Mouse (Mus musculus) midbrain, embryonic 11.5 days (tissue): ENCODE data around the gene Nr2f2. TPM values are rescaled to one million over a fixed set of nuclear protein-coding genes. Genes with fewer than 3 reads are reported as not detected.
A peak's percentile ranks its signal among the peaks of the same experiment; 100 is the strongest.

Source experiments
- ATAC-seq: fragments of 200-750 bp; cut with Nextera tagmentation; 2 replicates; pipeline ENCODE4 v1.8.0; 2017; ENCODE audit warnings: moderate TSS enrichment, moderate library complexity; ENCODE audit not compliant: low FRiP score
- DNase-seq: peaks from one replicate; pipeline ENCODE4 v3.0.0; 2015; ENCODE audit warnings: low spot score; ENCODE audit errors: missing footprints
- H3K27ac ChIP-seq: fragments of 300-500 bp; sonication (generic); 2 replicates; pipeline ENCODE4 v1.5.1; 2014; ENCODE audit warnings: low read depth, low read length
- H3K27me3 ChIP-seq: fragments of 300-500 bp; sonication (generic); 2 replicates; pipeline ENCODE4 v1.6.1; 2014; ENCODE audit warnings: mild to moderate bottlenecking, low read length, moderate library complexity, mixed read lengths; ENCODE audit not compliant: control insufficient read depth, insufficient read depth
- H3K36me3 ChIP-seq: fragments of 300-500 bp; sonication (generic); 2 replicates; pipeline ENCODE4 v1.6.1; 2014; ENCODE audit warnings: mild to moderate bottlenecking, low read length, moderate library complexity, mixed read lengths; ENCODE audit not compliant: control insufficient read depth, insufficient read depth
- H3K4me1 ChIP-seq: fragments of 300-500 bp; sonication (generic); 2 replicates; pipeline ENCODE4 v1.6.1; 2014; ENCODE audit warnings: low read length; ENCODE audit not compliant: control insufficient read depth, insufficient read depth
- H3K4me2 ChIP-seq: fragments of 300-500 bp; sonication (generic); 2 replicates; pipeline ENCODE4 v1.6.1; 2014; ENCODE audit warnings: mild to moderate bottlenecking, moderate library complexity
- H3K4me3 ChIP-seq: fragments of 300-500 bp; sonication (generic); 2 replicates; pipeline ENCODE4 v1.5.1; 2014; ENCODE audit warnings: low read depth, low read length
- H3K9ac ChIP-seq: fragments of 300-500 bp; sonication (generic); 2 replicates; pipeline ENCODE4 v1.6.1; 2014; ENCODE audit warnings: low read length
- H3K9me3 ChIP-seq: fragments of 300-500 bp; sonication (generic); 2 replicates; pipeline ENCODE4 v1.6.1; 2016; ENCODE audit warnings: low read length; ENCODE audit not compliant: control insufficient read depth
- WGBS: fragments of 180-500 bp; shearing (Covaris S2); extraction: QIAGEN DNeasy Blood & Tissue Kit; methylation state at CpG from one replicate; pipeline ENCODE4 v1.1.7; 2014; 5-methylcytosine and 5-hydroxymethylcytosine counted together
- polyA plus RNA-seq: library from polyadenylated mRNA; unstranded; fragments of >200 nt; fragmentation: Nextera tagmentation; extraction: Ambion mirVana; gene quantifications from 2 replicates; pipeline ENCODE4 v1.2.1, GENCODE M21; 2014

Nr2f2 gene
- polyA plus RNA-seq, 1 experiment from 2014 or later, result 114 TPM

DNA sequence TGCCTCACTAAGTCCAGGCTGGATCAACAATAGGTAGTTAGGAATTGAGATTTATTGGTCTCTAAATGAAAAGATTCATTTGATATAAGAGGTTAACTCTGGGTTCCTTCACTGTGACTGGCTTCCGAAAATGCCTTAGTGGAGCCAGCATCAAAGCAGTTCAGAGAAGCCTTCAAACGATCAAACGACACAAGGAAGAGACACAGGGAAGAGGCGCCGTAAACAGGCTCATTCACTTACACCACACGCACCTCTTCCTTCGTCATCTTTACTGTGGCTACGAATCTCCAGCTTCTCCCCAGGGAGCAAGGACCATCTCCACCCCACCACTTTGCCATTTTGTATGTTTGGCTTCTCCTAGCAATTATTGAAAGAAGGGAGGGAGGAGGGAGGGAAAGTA is 23.8 kb downstream of the Nr2f2 start:
- Histone ChIP-seq H3K9ac (peak overlapping the region; percentile 45), H3K4me2 (peak overlapping the region; percentile 77)
- DNase-seq, result no peak

DNA sequence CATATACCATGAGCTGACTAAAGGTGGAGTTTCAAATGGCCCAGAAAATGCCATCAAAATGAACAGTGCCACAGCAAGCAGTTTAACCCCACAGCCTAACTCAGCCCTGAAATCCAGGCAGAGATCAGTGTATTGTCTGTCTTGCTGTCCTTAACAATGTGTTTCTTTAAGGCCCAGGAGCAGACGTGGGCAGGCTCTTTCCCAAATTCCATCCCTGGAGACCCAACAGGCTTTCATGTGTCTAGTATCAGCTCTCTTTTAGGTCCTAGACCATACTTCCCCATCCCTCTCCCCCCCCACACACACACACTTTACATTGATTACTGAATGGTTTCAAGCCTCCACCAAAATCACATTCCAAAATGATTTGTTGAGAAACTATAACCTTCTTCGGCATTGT is 24.5 kb downstream of the Nr2f2 start:
- ATAC-seq (no peak), DNase-seq (no peak)
- Histone ChIP-seq H3K4me3 (no peak overlapping the region), H3K9me3 (no peaks in the 10 kb centered on the region), H3K36me3 (no peaks in the 10 kb centered on the region), H3K27me3 (peaks cover 79% of the 10 kb centered on the region), H3K9ac (no peak overlapping the region), H3K4me2 (peak overlapping the region; percentile 25; the same call in 1 of the 2 replicates), H3K4me1 (peaks cover 32% of the 10 kb centered on the region), H3K27ac (no peak overlapping the region)
- WGBS, result 20% methylated on average over 2 of the region's 2 CpGs

More for the DNA sequence above, 23.8 kb downstream of the Nr2f2 start:
- WGBS, result 5% methylated on average over 8 of the region's 8 CpGs
- Histone ChIP-seq H3K4me1 (peaks cover 38% of the 10 kb centered on the region), H3K27me3 (peaks cover 79% of the 10 kb centered on the region), H3K27ac (peak overlapping the region; percentile 84), H3K4me3 (peak overlapping the region; percentile 10; the same call in 1 of the 2 replicates), H3K9me3 (no peaks in the 10 kb centered on the region), H3K36me3 (no peaks in the 10 kb centered on the region)
- no peak for ATAC-seq

DNA sequence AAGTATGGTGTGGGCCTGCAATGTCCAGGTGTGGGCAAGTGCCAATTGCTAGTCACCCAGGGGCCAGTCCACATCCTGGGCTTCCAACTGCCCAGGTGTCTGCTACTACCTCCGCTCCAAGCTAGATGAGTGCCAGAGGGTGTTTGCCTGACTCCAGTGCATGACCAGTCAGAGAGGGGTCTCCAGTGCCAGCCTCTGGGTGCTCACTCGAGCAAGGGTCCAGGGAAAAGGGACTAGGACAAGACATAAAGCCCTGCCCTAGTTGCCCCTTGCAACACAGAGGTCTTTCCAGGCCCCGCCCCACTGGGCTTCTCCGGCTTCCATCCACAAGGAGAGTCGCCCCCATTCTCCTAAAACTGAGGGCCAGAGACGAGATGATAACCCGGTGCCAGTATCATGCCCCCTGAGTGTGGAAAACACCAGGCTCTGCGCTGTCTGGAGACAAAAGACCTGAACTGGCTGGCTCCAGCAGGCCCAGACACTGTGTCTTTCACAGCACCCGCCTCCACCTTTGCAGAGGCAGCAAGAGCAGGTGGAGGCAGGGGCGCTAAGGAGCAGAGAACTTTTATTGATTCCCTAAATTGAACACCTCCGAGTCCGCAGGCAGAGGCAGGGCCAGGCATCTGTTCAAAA is 26.4 kb downstream of the Nr2f2 start:
- H3K4me3 ChIP-seq, result no peak overlapping the region
- ATAC-seq (no peak), DNase-seq (peak; percentile 89)
- H3K36me3 ChIP-seq, result no peaks in the 10 kb centered on the region
- no peak overlapping the region for H3K9ac ChIP-seq
- no peaks in the 10 kb centered on the region for H3K9me3 ChIP-seq
- 0 out of 2 replicates have a peak overlapping the region, but pooled peaks have one; percentile 2 for H3K27ac ChIP-seq
- peak overlapping the region; percentile 11 for H3K4me2 ChIP-seq
- peaks cover 20% of the 10 kb centered on the region for H3K4me1 ChIP-seq
- H3K27me3 ChIP-seq, result peaks cover 86% of the 10 kb centered on the region
- 21% methylated on average over 12 of the region's 12 CpGs for WGBS

DNA sequence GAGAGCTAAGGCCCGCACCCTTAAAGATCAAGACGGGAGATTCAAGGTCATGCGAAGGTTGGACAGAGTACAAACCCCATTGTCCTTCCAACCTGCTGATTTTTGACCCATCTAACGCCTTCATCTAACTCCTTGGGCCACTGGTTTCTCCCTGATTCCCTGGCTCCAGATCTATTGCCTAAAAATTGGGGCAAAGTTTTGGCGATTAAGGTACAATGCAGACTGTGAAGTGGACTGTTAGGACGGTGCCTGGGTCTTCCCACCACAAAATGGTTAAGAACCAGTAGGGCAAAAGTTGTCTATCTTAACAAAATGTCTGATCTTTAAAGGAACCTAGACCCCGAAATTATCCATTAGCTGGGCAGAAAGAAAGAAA is 28.3 kb downstream of the Nr2f2 start:
- H3K36me3 ChIP-seq, result no peaks in the 10 kb centered on the region
- no peaks in the 10 kb centered on the region for H3K9me3 ChIP-seq
- H3K4me1 ChIP-seq, result peaks cover 11% of the 10 kb centered on the region
- H3K27ac ChIP-seq, result peak overlapping the region; percentile 91; the same call in 1 of the 2 replicates
- DNase-seq, result peak; percentile 92
- peak overlapping the region; percentile 76 for H3K9ac ChIP-seq
- H3K4me3 ChIP-seq, result no peak overlapping the region
- ATAC-seq, result no peak
- WGBS, result 11% methylated on average over 7 of the region's 7 CpGs
- peaks cover 84% of the 10 kb centered on the region for H3K27me3 ChIP-seq
- H3K4me2 ChIP-seq, result peak overlapping the region; percentile 69

DNA sequence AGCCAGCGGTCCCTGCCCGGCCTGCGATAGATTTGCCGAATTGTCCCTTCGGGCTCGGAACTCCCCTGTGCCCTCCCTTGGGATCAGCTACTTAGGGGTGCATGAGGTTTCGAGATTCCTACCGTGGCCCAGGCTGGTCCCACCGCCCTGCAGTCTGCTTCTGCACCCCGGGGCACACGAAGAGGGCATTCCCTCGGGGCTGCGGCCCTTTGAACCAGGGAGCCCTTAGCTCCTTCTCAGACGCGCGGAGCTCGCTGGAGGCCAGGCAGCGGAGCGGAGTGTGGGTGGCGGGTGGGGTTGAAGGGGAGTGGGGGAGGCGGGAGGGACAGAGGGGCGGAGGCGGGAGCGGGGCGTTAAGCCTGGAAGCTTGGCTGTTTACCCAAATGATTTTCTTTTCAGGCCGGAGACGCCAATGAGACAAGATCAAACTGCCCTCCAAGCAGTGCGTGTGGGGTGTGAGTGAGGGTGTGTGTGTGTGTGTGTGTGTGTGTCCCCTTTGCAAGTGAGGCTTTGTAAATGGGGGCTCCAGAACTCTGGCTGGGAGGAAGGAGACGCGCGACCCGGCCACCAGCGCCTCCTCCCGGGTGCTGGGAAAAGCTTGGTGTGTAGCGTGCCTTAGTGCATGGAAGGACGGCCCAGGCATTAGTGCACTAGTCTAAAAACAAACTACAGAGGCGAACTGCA is 28.8 kb downstream of the Nr2f2 start:
- 1% methylated on average over 37 of the region's 37 CpGs for WGBS
- Histone ChIP-seq H3K4me3 (peak overlapping the region; percentile 43), H3K9me3 (no peaks in the 10 kb centered on the region), H3K27ac (peak overlapping the region; percentile 91), H3K36me3 (no peaks in the 10 kb centered on the region), H3K4me1 (peaks cover 8% of the 10 kb centered on the region), H3K9ac (peak overlapping the region; percentile 76), H3K4me2 (peak overlapping the region; percentile 69), H3K27me3 (peaks cover 85% of the 10 kb centered on the region)
- ATAC-seq (peak; percentile 81), DNase-seq (peak; percentile 95)

DNA sequence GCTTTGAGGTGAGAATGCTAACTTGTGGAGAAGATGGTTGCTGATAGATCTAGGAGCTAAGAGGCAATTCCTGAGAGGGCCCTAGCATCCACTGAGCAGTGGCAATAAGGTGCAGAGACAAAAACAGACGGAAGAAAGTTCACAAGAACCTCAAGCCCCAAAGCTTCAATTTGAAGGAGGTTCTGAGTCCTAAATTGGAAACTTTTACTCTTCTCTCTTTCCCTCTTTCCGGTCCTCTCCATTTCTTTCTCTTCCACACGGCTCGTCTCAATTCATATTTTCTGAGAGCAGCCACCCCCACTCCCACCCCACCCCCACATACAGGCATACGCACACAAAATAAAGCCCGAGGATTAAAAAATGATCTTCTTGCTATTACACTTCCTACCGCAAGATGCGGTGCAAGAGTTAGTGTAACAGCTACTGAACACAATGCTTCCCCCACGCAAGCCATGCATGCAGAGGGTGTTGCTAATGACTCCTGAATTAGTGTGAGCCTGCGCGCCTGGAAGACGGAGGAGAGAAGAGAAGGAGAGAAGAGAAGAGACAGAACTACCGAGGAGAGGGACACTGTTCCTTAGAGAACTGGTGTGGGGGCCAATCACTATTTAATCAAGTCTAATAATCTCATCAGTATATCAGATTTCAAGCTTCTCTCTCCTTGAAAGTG is 29.8 kb downstream of the Nr2f2 start:
- DNase-seq, result peak; percentile 92

DNA sequence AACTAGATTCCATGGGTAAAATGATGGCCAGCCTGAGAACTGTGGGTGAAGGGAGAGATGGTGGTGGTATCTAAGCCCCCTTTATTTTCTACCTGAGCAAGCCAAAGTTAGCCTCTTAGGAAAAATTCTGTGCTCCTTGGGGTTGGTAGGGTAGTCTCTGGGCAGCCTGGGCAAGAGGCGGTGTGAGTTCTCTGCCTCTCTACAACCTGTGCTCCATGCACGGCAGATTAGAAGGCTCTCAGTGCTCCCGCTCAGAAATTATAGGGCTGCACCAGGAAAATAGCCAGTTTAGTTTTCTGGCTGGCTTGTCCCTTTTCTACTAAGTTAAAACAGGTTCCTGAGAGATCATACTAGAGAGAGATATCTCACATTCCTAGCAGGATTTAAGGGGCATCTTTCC is 30.4 kb downstream of the Nr2f2 start:
- Histone ChIP-seq H3K27me3 (peaks cover 92% of the 10 kb centered on the region), H3K4me1 (peaks cover 15% of the 10 kb centered on the region), H3K4me3 (peak overlapping the region; percentile 43), H3K27ac (peak overlapping the region; percentile 91), H3K4me2 (peak overlapping the region; percentile 69), H3K9me3 (no peaks in the 10 kb centered on the region), H3K36me3 (no peaks in the 10 kb centered on the region), H3K9ac (peak overlapping the region; percentile 76)
- 24% methylated on average over 3 of the region's 3 CpGs for WGBS
- no peak for ATAC-seq
- DNase-seq, result peak; percentile 93

More for the DNA sequence above, 29.8 kb downstream of the Nr2f2 start:
- peaks cover 91% of the 10 kb centered on the region for H3K27me3 ChIP-seq
- peak overlapping the region; percentile 91 for H3K27ac ChIP-seq
- no peaks in the 10 kb centered on the region for H3K36me3 ChIP-seq
- peak overlapping the region; percentile 69 for H3K4me2 ChIP-seq
- no peaks in the 10 kb centered on the region for H3K9me3 ChIP-seq
- peak overlapping the region; percentile 76 for H3K9ac ChIP-seq
- no peak for ATAC-seq
- WGBS, result 7% methylated on average over 13 of the region's 13 CpGs
- peak overlapping the region; percentile 43 for H3K4me3 ChIP-seq
- H3K4me1 ChIP-seq, result peaks cover 12% of the 10 kb centered on the region

DNA sequence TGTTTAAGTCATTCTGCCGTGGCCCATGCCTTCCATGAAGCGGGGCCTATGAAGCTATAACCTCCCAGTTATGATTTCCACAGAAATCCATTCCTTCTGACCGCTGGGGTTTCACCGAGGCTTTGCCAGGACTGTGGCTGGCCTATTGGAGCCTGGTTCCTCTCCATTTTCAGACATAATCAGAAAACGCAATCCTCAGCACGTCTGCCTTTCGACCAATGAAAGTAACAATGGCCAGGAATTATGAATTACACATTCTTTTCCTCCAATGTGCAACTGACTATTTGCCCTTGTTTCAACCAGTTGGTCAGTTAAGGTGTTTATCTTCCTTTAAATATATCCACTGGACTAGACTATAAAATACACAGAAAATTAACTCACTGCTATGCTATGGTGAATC is 31.1 kb downstream of the Nr2f2 start:
- H3K27ac ChIP-seq, result peak overlapping the region; percentile 91
- H3K9ac ChIP-seq, result peak overlapping the region; percentile 76
- H3K9me3 ChIP-seq, result no peaks in the 10 kb centered on the region
- peaks cover 18% of the 10 kb centered on the region for H3K4me1 ChIP-seq
- peak; percentile 96 for DNase-seq
- peaks cover 91% of the 10 kb centered on the region for H3K27me3 ChIP-seq
- no peaks in the 10 kb centered on the region for H3K36me3 ChIP-seq
- ATAC-seq, result no peak
- peak overlapping the region; percentile 69 for H3K4me2 ChIP-seq
- 5% methylated on average over 7 of the region's 7 CpGs for WGBS
- H3K4me3 ChIP-seq, result peak overlapping the region; percentile 43

DNA sequence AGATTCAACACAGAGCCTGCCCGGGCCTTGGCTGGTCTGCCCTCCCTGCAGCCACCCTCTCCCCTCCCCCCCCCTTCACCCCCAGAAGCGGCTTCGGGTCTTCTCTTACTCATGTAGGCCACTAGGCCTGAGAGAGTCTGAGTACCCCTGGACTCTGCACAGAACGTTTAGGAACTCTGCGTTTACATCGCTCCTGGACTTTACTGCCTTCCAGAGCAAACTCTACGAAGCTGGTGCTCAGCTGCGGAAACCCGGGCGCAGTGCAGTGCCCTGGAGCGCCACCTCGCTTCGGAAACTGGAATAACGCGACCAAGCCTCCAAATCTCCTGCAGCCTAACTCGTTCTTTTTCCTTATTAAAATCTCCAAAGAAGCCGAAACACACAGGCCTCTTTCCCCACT is 31.7 kb downstream of the Nr2f2 start:
- peaks cover 14% of the 10 kb centered on the region for H3K4me1 ChIP-seq
- peak overlapping the region; percentile 76 for H3K9ac ChIP-seq
- H3K27me3 ChIP-seq, result peaks cover 90% of the 10 kb centered on the region
- peak overlapping the region; percentile 43 for H3K4me3 ChIP-seq
- peak; percentile 98 for DNase-seq
- peak overlapping the region; percentile 91 for H3K27ac ChIP-seq
- WGBS, result under 1% methylated on average over 17 of the region's 17 CpGs
- no peaks in the 10 kb centered on the region for H3K9me3 ChIP-seq
- peak; percentile 49; the same call in 1 of the 2 replicates for ATAC-seq
- H3K36me3 ChIP-seq, result no peaks in the 10 kb centered on the region
- peak overlapping the region; percentile 69 for H3K4me2 ChIP-seq
